Mouse (Mus musculus) forebrain, embryonic 12.5 days (tissue): ENCODE data around the gene Pde6d. TPM values are rescaled to one million over a fixed set of nuclear protein-coding genes. Genes with fewer than 3 reads are reported as not detected.
"Not testable (repeated sequence)": the region's sequence is repeated elsewhere in the genome, so short reads cannot be mapped to it uniquely, and the experiment has no call there.

Experiments used
- ATAC-seq: fragments of 200-750 bp; cut with Nextera tagmentation; 2 replicates; pipeline ENCODE4 v1.8.0; 2017; ENCODE audit warnings: moderate TSS enrichment; ENCODE audit not compliant: low FRiP score
- H3K27ac ChIP-seq: fragments of 300-500 bp; sonication (generic); 2 replicates; pipeline ENCODE4 v1.5.1; 2016; ENCODE audit warnings: mild to moderate bottlenecking
- H3K27me3 ChIP-seq: fragments of 300-500 bp; sonication (generic); 2 replicates; pipeline ENCODE4 v1.6.1; 2016; ENCODE audit warnings: mild to moderate bottlenecking
- H3K36me3 ChIP-seq: fragments of 300-500 bp; sonication (generic); replicated peaks from 2 replicates; pipeline ENCODE4 v1.6.1; 2016; ENCODE audit warnings: mild to moderate bottlenecking
- H3K4me1 ChIP-seq: fragments of 300-500 bp; sonication (generic); 2 replicates; pipeline ENCODE4 v1.6.1; 2016
- H3K4me2 ChIP-seq: fragments of 300-500 bp; sonication (generic); 2 replicates; pipeline ENCODE4 v1.6.1; 2016; ENCODE audit warnings: mild to moderate bottlenecking, moderate library complexity
- H3K4me3 ChIP-seq: fragments of 300-500 bp; sonication (generic); replicated peaks from 2 replicates; pipeline ENCODE4 v1.5.1; 2016; ENCODE audit warnings: mild to moderate bottlenecking
- H3K9ac ChIP-seq: fragments of 300-500 bp; sonication (generic); 2 replicates; pipeline ENCODE4 v1.6.1; 2016; ENCODE audit warnings: mild to moderate bottlenecking
- H3K9me3 ChIP-seq: fragments of 300-500 bp; sonication (generic); 2 replicates; pipeline ENCODE4 v1.6.1; 2016
- WGBS: fragments of 180-500 bp; shearing (Covaris S2); methylation state at CpG from one replicate; pipeline ENCODE4 v1.1.7; 2016; 5-methylcytosine and 5-hydroxymethylcytosine counted together
- polyA plus RNA-seq: library from polyadenylated mRNA; unstranded; fragments of >200 nt; fragmentation: Nextera tagmentation; extraction: Ambion mirVana; gene quantifications from 2 replicates; pipeline ENCODE4 v1.2.1, GENCODE M21; 2016

Gene Pde6d
- polyA plus RNA-seq, 1 experiment from 2014 or later: 91.7 TPM

DNA sequence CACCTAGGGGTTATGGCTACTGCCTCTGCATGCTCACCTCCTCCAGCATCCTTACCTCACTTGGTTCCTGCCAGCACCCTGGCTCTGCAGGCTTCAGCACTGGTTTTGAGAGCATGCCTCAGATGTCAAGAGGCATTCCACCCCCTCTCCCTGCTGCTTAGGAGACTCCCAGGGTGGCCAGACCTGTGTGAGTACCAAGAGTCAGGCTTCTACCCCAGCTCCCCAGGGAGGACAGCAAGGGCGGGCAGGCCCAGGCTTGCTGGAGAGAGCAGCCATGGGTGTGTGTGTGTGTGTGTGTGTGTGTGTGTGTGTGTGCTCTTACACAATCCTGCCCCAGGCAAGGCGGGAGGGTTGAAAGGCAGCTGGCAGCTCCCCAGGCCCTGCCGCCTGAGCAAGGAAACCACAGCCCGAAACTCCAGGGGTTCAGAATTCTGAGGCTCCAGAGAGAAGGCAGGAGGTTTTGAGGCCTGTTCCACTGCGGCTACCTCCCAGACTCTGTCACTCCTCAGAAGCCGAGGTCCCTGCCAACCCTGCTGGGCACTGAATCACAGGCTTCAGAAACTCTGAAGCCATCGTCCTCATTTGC lies 60.0 kb downstream of the Pde6d start:
- peak overlapping the region; percentile 13; the same call in 1 of the 2 replicates for H3K9ac ChIP-seq
- H3K27me3 ChIP-seq: no peaks in the 10 kb centered on the region
- H3K9me3 ChIP-seq: no peaks in the 10 kb centered on the region
- H3K36me3 ChIP-seq: no peaks in the 10 kb centered on the region
- no peak overlapping the region for H3K4me2 ChIP-seq
- peaks cover 20% of the 10 kb centered on the region for H3K4me1 ChIP-seq
- 62% methylated on average over 6 of the region's 7 CpGs for WGBS
- H3K4me3 ChIP-seq: no peak overlapping the region
- ATAC-seq: no peak
- H3K27ac ChIP-seq: peak overlapping the region; percentile 43; the same call in 1 of the 2 replicates

DNA sequence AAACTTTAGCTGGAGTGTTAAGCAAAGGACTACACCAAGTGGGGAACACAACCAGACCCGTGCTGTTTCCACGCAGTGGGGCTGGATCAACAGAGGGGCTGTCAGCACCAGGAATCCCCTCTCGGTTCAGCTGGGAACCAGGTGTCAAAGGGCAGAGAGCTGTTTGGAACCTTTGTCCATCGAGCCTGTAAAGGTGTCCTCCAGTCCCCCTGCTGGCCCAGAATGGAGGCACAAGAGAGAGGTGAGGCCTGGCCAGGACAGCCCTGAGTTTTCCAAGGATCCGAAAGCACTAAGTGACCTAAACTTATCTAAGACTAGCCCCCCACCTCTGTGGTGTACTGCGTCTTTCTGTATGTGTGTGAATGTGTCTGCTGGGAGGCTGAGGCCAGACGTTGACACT lies 62.1 kb downstream of the Pde6d start:
- Histone ChIP-seq H3K4me2 (no peak overlapping the region), H3K36me3 (no peaks in the 10 kb centered on the region), H3K4me1 (peaks cover 17% of the 10 kb centered on the region), H3K27me3 (no peaks in the 10 kb centered on the region), H3K9me3 (no peaks in the 10 kb centered on the region), H3K9ac (no peak overlapping the region), H3K4me3 (no peak overlapping the region), H3K27ac (no peak overlapping the region)
- WGBS: 38% methylated on average over 7 of the region's 7 CpGs
- no peak for ATAC-seq

DNA sequence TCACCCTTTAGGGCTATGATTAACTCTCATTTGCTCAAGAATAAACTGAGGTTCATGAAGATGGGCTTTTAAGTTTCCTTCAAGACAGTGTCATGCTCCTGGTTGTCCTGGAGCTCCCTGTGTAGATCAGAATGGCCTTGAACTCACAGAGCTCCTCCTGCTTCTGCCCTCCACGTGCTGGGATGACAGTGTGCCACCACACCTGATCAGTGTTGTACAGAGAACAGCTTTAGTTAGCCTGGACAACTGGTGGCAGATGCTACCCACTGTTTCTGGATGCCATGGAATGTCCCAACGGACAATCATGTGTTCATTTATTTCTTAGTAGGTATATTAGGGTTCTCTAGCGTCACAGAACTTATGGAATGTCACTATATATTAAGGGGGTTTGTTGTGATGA lies 65.4 kb downstream of the Pde6d start:
- no peak overlapping the region for H3K4me3 ChIP-seq
- 78% methylated on average over 3 of the region's 3 CpGs for WGBS
- H3K27me3 ChIP-seq: no peaks in the 10 kb centered on the region
- H3K9me3 ChIP-seq: no peaks in the 10 kb centered on the region
- peaks cover 3% of the 10 kb centered on the region; the same call in 1 of the 2 replicates for H3K4me1 ChIP-seq
- H3K27ac ChIP-seq: no peak overlapping the region
- no peak for ATAC-seq
- H3K9ac ChIP-seq: no peak overlapping the region
- H3K36me3 ChIP-seq: no peaks in the 10 kb centered on the region
- no peak overlapping the region for H3K4me2 ChIP-seq

DNA sequence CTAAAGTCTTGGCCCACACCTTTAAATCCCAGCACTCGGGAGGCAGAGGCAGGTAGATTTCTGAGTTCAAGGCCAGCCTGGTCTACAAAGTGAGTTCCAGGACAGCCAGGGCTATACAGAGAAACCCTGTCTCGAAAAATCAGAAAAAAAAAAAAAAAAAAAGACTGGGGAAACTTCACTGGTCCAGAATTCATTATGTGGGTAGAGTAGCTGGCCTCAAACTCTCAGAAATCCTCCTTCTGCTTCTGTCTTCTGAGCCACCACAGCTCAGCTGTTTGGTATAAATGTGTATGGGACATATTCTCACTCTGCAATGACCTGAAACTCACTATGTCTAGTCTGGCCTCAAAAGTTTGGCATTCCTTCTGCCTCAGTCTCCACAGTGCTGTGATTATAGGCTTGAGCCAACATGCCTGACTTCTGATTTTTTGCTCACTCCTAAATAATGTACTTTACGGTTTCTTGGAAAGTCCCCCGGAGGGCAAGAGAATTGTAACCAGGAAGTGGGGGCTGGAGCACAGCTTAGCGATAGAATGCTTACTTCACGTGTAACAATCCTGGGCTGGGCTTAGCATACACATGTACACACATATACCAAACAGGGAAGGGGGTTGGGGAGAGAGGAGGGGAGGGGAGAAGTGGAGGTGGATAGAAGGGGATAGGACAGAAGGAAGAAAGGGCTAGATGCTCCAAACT lies 66.6 kb downstream of the Pde6d start:
- Histone ChIP-seq H3K4me2 (no peak overlapping the region), H3K27me3 (no peaks in the 10 kb centered on the region), H3K9ac (no peak overlapping the region), H3K36me3 (no peaks in the 10 kb centered on the region), H3K27ac (no peak overlapping the region), H3K4me3 (no peak overlapping the region), H3K4me1 (peaks cover 13% of the 10 kb centered on the region), H3K9me3 (no peaks in the 10 kb centered on the region)
- 76% methylated on average over 6 of the region's 6 CpGs for WGBS
- ATAC-seq: no peak

DNA sequence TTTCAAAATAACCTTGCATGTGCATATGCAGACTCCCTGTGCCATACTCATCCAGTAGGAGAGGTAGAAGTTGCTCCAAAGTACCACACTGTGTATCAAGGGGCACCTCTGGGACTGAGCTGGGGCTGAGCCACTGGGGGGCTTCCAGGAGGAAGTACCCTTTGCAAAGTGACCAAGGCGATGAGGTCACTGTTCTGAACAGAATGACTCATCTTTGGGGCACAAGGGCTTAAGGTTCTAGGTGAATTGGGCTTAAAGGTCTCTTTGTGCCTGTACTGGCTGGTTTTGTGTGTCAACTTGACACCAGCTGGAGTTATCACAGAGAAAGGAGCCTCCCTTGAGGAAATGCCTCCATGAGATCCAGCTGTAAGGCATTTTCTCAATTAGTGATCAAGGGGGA lies 69.4 kb downstream of the Pde6d start:
- not testable (repeated sequence) for ATAC-seq

DNA sequence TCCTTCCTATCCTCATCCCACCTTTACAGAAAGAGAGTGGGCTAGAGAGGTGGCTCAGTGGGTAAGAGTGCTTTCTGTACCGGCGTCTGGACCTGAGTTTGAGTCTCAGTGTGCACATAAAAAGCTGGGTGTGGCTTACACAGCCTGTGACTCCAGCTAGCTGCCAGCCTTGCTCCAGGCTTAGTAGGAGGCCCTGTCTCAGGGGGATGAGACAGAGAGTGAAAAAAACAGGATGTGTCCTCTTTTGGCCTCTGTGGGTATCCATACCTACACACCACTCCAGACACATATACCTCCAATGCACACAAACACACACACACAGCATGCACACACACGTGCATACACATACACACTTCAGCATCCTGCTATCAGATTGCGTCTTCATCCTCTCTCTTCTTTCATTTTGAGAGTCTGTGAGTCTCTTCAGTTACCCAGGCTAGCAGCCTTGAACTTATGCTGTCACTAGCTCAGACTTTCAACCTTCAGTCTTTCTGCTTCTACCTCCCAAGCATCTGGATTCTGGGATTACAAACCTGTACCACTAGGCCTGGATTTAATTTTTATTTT lies 70.2 kb downstream of the Pde6d start:
- no peak overlapping the region for H3K4me3 ChIP-seq
- H3K4me1 ChIP-seq: peaks cover 30% of the 10 kb centered on the region
- H3K9ac ChIP-seq: no peak overlapping the region
- no peaks in the 10 kb centered on the region for H3K9me3 ChIP-seq
- no peak for ATAC-seq
- H3K27me3 ChIP-seq: no peaks in the 10 kb centered on the region
- H3K27ac ChIP-seq: peak overlapping the region; percentile 53; the same call in 1 of the 2 replicates
- H3K36me3 ChIP-seq: no peaks in the 10 kb centered on the region
- WGBS: 85% methylated on average over 4 of the region's 4 CpGs
- no peak overlapping the region for H3K4me2 ChIP-seq

More for the DNA sequence above, 69.4 kb downstream of the Pde6d start:
- peaks cover 30% of the 10 kb centered on the region for H3K4me1 ChIP-seq
- H3K27ac ChIP-seq, H3K4me2 ChIP-seq, H3K36me3 ChIP-seq, H3K27me3 ChIP-seq, H3K9me3 ChIP-seq, H3K9ac ChIP-seq, H3K4me3 ChIP-seq: not testable (repeated sequence)
- 78% methylated on average over 1 of the region's 1 CpGs for WGBS

DNA sequence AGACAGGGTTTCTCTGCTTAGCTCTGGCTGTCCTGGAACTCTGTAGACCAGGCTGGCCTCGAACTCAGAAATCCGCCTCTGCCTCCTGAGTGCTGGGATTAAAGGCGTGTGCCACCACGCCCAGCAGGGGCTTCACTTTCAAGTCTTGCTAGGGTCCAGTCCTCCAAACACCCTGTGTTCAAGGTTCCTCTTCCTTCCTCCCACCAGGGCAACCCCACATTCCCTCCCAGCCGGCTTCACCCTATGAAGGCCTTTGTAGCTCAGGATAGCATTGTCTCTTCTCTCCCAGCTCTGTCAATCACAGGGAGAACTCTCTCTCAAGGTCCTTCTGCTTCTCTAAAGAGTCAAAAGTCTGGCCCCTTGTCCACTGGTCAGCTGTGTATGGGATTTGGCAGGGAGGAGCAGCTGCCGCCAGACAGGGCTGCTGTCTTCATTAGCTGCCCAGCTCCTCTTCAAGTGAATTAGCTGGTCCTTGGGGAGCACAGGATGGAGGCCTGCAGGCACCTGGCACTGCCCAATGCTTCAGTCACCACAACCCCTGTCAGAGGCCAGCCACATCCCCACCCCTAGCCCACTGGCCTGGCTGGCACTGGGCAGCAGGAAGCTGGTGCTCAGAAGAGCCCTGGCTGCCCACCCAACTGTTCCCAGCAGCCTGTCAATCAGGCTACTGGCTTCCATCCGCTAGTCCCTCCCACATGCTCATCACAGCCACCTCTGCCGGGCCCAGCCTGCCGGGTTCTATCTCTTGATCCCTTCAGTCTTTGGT lies 71.6 kb downstream of the Pde6d start:
- Histone ChIP-seq H3K4me1 (peaks cover 40% of the 10 kb centered on the region), H3K36me3 (no peaks in the 10 kb centered on the region), H3K9ac (no peak overlapping the region; the same call in 1 of the 2 replicates), H3K4me2 (no peak overlapping the region), H3K27ac (peak overlapping the region; percentile 59), H3K4me3 (no peak overlapping the region), H3K27me3 (no peaks in the 10 kb centered on the region), H3K9me3 (no peaks in the 10 kb centered on the region)
- ATAC-seq: peak; percentile 37; the same call in 1 of the 2 replicates
- WGBS: 41% methylated on average over 9 of the region's 9 CpGs

DNA sequence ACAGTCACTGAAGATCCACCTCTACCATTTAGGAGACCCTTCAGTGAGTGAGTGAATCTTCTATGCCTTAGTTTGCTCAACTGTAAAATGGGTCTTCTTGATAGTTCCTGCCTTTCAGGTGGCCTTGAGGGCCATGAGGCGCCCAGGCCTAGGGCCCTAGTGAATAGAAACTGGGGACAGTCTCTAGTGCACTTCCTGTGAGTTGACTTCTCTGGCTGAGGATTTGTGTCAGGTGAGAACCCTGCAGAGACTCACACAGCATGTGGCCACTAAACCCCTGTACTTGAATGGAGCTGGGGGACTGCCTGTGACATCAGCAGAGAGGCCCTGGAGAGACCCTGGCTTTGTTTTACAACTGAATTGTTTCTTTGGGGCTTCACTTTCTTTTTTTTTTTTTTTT lies 72.2 kb downstream of the Pde6d start:
- Histone ChIP-seq H3K4me2 (no peak overlapping the region), H3K9ac (no peak overlapping the region), H3K36me3 (no peaks in the 10 kb centered on the region), H3K27ac (no peak overlapping the region), H3K4me1 (peaks cover 45% of the 10 kb centered on the region), H3K9me3 (no peaks in the 10 kb centered on the region), H3K4me3 (no peak overlapping the region), H3K27me3 (no peaks in the 10 kb centered on the region)
- 59% methylated on average over 1 of the region's 1 CpGs for WGBS
- ATAC-seq: no peak

DNA sequence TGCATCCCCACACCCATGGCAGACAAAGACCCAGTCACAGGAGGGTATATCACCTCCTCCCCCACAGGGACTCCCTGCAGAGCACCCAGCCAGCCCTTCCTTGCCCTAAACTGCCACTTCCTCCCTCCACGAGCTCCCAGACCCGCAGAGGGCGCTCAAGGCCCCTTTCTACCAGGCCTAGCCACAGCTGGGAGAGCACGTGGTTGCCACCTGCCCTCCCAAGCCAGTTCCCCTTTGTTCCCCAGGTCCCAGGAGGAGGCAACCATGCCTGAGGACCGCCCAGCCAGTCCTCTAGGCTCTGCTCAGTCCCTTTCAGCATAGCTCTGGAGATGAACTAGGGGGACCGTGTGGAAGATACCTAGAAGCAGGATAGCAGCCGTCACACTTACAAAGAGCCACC lies 73.0 kb downstream of the Pde6d start:
- 5% methylated on average over 7 of the region's 7 CpGs for WGBS
- Histone ChIP-seq H3K27ac (peak overlapping the region; percentile 75), H3K9me3 (no peaks in the 10 kb centered on the region), H3K36me3 (no peaks in the 10 kb centered on the region), H3K9ac (no peak overlapping the region), H3K4me3 (no peak overlapping the region), H3K4me2 (no peak overlapping the region), H3K4me1 (peaks cover 53% of the 10 kb centered on the region), H3K27me3 (no peaks in the 10 kb centered on the region)
- ATAC-seq: peak; percentile 79

DNA sequence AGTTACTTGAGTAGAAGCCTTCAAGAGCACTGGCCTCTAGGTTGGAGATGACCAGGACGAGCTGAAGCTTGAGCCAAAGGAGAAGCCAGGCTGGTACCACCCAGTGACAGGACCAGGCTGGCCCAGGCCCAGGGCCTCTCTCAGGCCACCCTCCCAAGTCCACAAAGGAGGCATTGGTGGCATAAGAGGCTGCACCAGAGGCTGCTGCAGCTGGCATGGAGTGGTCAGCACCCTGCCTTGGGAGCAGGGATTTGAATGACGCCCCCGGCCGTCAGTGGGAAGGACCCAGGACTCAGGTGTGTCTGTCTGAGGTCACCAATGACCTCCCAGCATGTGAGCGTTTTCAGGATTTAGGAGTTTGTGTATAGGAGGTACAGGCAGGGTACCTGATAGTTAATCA lies 74.6 kb downstream of the Pde6d start:
- Histone ChIP-seq H3K4me1 (peaks cover 64% of the 10 kb centered on the region), H3K4me3 (no peak overlapping the region), H3K4me2 (no peak overlapping the region), H3K9ac (no peak overlapping the region), H3K9me3 (no peaks in the 10 kb centered on the region), H3K27ac (no peak overlapping the region), H3K27me3 (no peaks in the 10 kb centered on the region), H3K36me3 (no peaks in the 10 kb centered on the region)
- WGBS: 86% methylated on average over 5 of the region's 5 CpGs
- no peak for ATAC-seq

DNA sequence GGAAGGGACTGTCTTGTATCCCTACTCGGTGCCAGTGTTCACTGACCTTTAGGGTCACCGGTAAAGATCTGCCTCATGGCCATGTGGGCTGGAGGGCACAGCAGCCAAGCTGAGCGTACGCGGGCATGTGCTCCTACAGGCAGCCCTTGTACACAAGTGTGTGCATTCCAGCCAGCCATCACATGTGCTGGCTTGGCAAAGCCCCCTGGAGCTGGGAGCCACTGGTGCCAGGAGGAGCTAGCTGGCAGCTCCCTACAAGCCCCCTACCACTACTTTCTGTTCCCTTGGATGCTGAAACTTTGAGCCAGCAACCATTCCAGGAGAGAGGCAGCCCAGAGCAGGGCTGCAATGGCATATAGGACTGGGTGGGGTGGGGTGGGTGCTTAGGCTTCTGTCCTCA lies 76.0 kb downstream of the Pde6d start:
- Histone ChIP-seq H3K36me3 (no peaks in the 10 kb centered on the region), H3K4me3 (no peak overlapping the region), H3K4me1 (peaks cover 68% of the 10 kb centered on the region), H3K4me2 (no peak overlapping the region), H3K9ac (no peak overlapping the region), H3K27me3 (no peaks in the 10 kb centered on the region), H3K9me3 (no peaks in the 10 kb centered on the region), H3K27ac (peak overlapping the region; percentile 16)
- 84% methylated on average over 5 of the region's 5 CpGs for WGBS
- ATAC-seq: no peak

DNA sequence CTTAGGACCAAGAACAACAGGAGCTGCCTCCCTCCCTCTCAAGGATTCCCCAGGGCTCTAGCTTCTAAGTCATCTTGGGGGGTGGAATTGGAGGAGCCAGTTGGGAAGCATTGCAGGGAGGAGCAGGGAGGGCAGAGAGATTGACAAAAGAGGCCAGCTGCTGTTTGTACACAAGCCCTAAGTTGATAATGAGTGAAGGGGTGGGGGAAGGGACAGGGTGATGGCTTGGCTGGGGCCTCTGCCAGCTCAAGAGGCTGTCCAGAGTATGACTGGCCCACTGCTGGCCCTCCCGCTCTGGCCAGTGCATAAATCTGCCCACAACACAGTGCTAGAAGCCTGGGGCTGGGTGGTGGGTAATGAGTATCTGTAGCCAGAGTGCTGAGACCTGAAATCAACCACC lies 77.0 kb downstream of the Pde6d start:
- H3K36me3 ChIP-seq: no peaks in the 10 kb centered on the region
- H3K4me2 ChIP-seq: peak overlapping the region; percentile 69
- H3K4me1 ChIP-seq: peaks cover 66% of the 10 kb centered on the region
- H3K27ac ChIP-seq: peak overlapping the region; percentile 97
- peak overlapping the region; percentile 72 for H3K9ac ChIP-seq
- ATAC-seq: no peak
- WGBS: 42% methylated on average over 1 of the region's 1 CpGs
- no peaks in the 10 kb centered on the region for H3K9me3 ChIP-seq
- no peak overlapping the region for H3K4me3 ChIP-seq
- H3K27me3 ChIP-seq: no peaks in the 10 kb centered on the region
